Mouse (Mus musculus) ES-Bruce4 (cell line): ENCODE data around the gene Ip6k1.

ENCODE experiments used
- CTCF ChIP-seq: IDR thresholded peaks from one replicate; pipeline ENCODE4 v1.8.1; 2011; ENCODE audit warnings: low read depth, low read length
- EP300 ChIP-seq: IDR thresholded peaks from 2 replicates; pipeline ENCODE4 v1.6.1; 2011; ENCODE audit warnings: low read depth, low read length; ENCODE audit not compliant: insufficient read depth
- POLR2A ChIP-seq: IDR thresholded peaks from one replicate; pipeline ENCODE4 v1.8.1; 2011; ENCODE audit warnings: low read length; ENCODE audit not compliant: insufficient read depth

DNA sequence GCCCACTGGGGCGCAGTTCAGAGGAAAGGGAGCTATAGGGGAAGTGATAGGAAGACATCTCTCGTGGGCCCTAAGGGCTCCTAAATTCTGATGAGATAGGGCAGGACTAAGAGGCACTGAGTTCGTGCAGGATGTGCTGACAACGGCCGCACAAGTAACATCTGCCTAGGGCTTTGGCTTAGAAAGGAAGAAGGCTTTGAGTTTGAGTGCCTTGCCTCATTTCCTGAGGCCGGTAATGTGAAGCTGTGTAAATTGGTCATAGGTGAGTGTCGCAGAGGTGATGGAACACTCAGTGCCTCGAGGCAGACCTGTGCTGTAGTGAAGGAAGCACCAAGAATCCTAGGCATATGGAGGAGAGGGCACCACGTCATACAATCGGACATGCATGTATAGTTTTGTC is 35.6 kb upstream of the Ip6k1 start:
- TF ChIP-seq EP300, result no peak
- no peak for TF ChIP-seq CTCF
- TF ChIP-seq POLR2A, result no peak
